Mouse (Mus musculus) ES-E14 (cell line): Measurements from ENCODE around the gene Actl10.

Source experiments
- CHD2 ChIP-seq: IDR thresholded peaks from 2 replicates; pipeline ENCODE4 v1.6.1; 2014; ENCODE audit warnings: mild to moderate bottlenecking, low read depth, low read length, inconsistent platforms
- HCFC1 ChIP-seq: IDR thresholded peaks from 2 replicates; pipeline ENCODE4 v1.6.1; 2012; ENCODE audit warnings: low read length, inconsistent platforms, borderline replicate concordance; ENCODE audit not compliant: insufficient read depth
- MAFK ChIP-seq: IDR thresholded peaks from 2 replicates; pipeline ENCODE4 v1.6.1; 2014; ENCODE audit warnings: mild to moderate bottlenecking, low read depth, low read length, inconsistent platforms; ENCODE audit not compliant: insufficient read depth
- ZC3H11A ChIP-seq: IDR thresholded peaks from 2 replicates; pipeline ENCODE4 v1.6.1; 2012; ENCODE audit warnings: low read depth, mild to moderate bottlenecking, inconsistent platforms, low read length, borderline replicate concordance
- ZNF384 ChIP-seq: IDR thresholded peaks from 2 replicates; pipeline ENCODE4 v1.6.1; 2012; ENCODE audit warnings: low read depth, low read length, inconsistent platforms

GRCm38 (mm10) chr2:154557184-154557832 lies 5.7 kb downstream of the Actl10 start:
- TF ChIP-seq MAFK: no peak
- no peak for TF ChIP-seq CHD2
- TF ChIP-seq ZNF384: no peak
- no peak for TF ChIP-seq ZC3H11A
- no peak for TF ChIP-seq HCFC1
